Mouse (Mus musculus) bone marrow, adult 2 months (tissue): ENCODE data around the gene Gpld1. TPM values are rescaled to one million over a fixed set of nuclear protein-coding genes. Genes with fewer than 3 reads are reported as not detected.

Experiments
- H3K27ac ChIP-seq: fragments of 200-500 bp; 2 replicates; pipeline ENCODE4 v1.5.1; 2012; ENCODE audit warnings: low read depth, mild to moderate bottlenecking, control low read depth, inconsistent platforms, low read length; ENCODE audit not compliant: control insufficient read depth, poor library complexity, insufficient read depth
- H3K4me1 ChIP-seq: fragments of 200-500 bp; 2 replicates; pipeline ENCODE4 v1.6.1; 2011; ENCODE audit warnings: low read length; ENCODE audit not compliant: control insufficient read depth, insufficient read depth
- H3K4me3 ChIP-seq: fragments of 200-500 bp; replicated peaks from 2 replicates; pipeline ENCODE3; 2011; ENCODE audit warnings: mild to moderate bottlenecking, low read depth, low read length, control low read depth; ENCODE audit not compliant: control insufficient read depth
- CTCF ChIP-seq: fragments of 200-500 bp; IDR thresholded peaks from 2 replicates; pipeline ENCODE4 v1.5.1; 2011; ENCODE audit warnings: low read length, control low read depth; ENCODE audit not compliant: control insufficient read depth, insufficient read depth
- POLR2A ChIP-seq: fragments of 200-500 bp; IDR thresholded peaks from 2 replicates; pipeline ENCODE4 v1.6.1; 2011; ENCODE audit warnings: low read depth, mild to moderate bottlenecking, control low read depth, low read length, borderline replicate concordance; ENCODE audit not compliant: control insufficient read depth
- WGBS: fragments of 180-500 bp; shearing (Covaris S2); methylation state at CpG from one replicate; pipeline ENCODE4 v1.1.7; 2018; 5-methylcytosine and 5-hydroxymethylcytosine counted together
- polyA plus RNA-seq: library from polyadenylated mRNA; stranded (reverse); fragments of >200 nt; gene quantifications from 2 replicates; pipeline ENCODE4 v1.2.4, GENCODE M21; 2011; ENCODE audit warnings: low replicate concordance; ENCODE audit not compliant: missing spikeins, insufficient read depth, insufficient read length

Gene Gpld1
- polyA plus RNA-seq, 1 experiment, result 0.27 TPM

GRCm38 (mm10) chr13:24937108-24937838 is 5.7 kb upstream of the Gpld1 start, which contains the start of gene Aldh5a1:
TSS of gene Aldh5a1 (minus strand) at chr13:24937661.
- Histone ChIP-seq H3K4me3 (peak within 1 kb of the TSS; percentile 65), H3K4me1 (no peaks in the 10 kb centered on the region; the same call in none of the 2 replicates), H3K27ac (0 out of 2 replicates have a peak within 1 kb of the TSS, but pooled peaks have one; percentile 38)
- WGBS, result under 1% methylated on average over 75 of the region's 75 CpGs
- TF ChIP-seq CTCF (no peak), POLR2A (no peak)

DNA sequence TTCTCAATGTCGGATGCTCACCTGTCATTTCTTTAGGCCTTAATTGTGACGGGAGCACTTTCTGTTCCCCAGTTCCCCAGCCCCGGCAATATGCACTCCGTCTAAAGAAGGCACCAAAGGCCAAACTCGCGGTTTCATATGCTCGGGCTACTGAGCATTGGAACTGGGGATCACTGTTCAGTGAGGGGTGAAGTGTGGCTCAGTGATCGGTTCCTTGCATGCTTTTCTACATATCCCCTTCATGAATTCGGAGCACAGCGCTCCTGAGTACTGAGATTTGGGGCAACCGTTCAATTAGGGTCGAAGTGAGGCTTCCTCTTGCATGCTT is 5.1 kb upstream of the Gpld1 start:
- TF ChIP-seq POLR2A, result no peak
- peak overlapping the region; percentile 65 for H3K4me3 ChIP-seq
- H3K27ac ChIP-seq, result no peak overlapping the region
- 9% methylated on average over 12 of the region's 12 CpGs for WGBS
- H3K4me1 ChIP-seq, result peaks cover 1% of the 10 kb centered on the region

GRCm38 (mm10) chr13:24938683-24939082 is 4.3 kb upstream of the Gpld1 start:
- 9% methylated on average over 9 of the region's 9 CpGs for WGBS
- H3K4me3 ChIP-seq, result no peak overlapping the region
- TF ChIP-seq POLR2A (no peak), CTCF (peak; percentile 70)
- no peak overlapping the region for H3K27ac ChIP-seq
- H3K4me1 ChIP-seq, result peaks cover 2% of the 10 kb centered on the region

DNA sequence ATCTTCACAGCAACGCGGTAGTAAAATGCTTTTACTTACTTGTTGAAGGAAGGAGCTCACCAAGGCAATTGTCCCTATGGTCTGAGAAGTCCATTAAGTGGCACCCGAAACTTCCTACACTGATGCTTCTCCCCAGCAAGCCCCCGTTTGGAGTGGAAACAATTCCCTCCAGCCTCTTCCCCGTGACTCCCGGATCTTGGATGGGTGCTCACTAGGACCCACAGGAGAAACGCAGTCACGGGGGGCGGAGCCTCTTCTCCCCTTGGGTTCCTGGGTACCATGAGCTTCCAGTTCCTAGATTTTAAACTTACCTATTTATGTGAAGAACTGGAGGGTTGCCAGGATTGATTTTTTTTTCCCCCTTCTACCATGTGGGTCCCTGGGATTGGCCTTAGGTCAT is 3.5 kb upstream of the Gpld1 start:
- Histone ChIP-seq H3K4me1 (peaks cover 2% of the 10 kb centered on the region), H3K27ac (no peak overlapping the region), H3K4me3 (no peak overlapping the region)
- 82% methylated on average over 9 of the region's 9 CpGs for WGBS
- TF ChIP-seq POLR2A (no peak), CTCF (no peak)

DNA sequence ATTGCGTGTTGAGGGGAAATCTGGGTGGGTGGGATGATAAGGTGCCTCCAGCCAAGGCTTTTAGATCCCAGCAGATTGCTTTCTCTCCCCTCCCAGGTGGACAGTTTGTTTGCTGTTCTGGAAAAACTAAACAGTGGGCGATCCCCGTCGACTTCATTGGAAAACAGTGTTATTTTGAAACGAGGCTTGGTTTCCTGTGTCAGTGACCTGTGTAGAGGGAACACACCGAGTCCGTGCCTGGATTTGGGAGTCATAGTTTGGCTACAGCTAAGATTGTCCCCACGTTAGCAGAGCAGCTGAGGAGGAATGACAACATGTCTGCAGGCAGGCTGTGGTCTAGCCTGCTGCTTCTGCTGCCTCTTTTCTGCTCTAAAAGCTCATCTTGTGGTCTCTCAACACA is 351 bp downstream of the Gpld1 start:
- TF ChIP-seq POLR2A (no peak), CTCF (no peak)
- WGBS, result 58% methylated on average over 8 of the region's 8 CpGs
- Histone ChIP-seq H3K27ac (no peak overlapping the region), H3K4me1 (peaks cover 2% of the 10 kb centered on the region), H3K4me3 (no peak overlapping the region)

DNA sequence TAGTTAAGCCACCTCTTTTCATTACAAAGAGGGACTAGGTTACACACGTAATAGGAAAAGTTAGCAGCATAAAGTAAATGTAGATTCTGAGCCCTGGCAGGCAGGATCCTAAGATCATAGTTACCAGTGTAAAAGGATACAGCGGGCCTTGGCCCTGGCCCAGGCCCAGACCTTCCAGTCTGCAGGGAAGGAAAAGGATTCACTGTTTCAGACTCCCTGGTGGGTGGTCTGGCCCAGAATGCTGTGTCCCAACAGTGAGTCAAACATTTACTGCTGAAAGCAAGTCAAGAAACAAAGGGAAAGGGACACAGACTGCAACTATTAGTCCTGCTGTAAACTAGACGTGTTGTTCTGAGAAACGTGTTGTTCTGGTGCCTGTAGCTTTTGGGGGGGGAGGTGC is 2.6 kb downstream of the Gpld1 start:
- Histone ChIP-seq H3K4me3 (no peak overlapping the region), H3K4me1 (peaks cover 2% of the 10 kb centered on the region; the same call in 1 of the 2 replicates), H3K27ac (no peak overlapping the region)
- 65% methylated on average over 4 of the region's 4 CpGs for WGBS
- no peak for TF ChIP-seq POLR2A
- no peak for TF ChIP-seq CTCF

GRCm38 (mm10) chr13:24947158-24947557 is 4.2 kb downstream of the Gpld1 start:
- Histone ChIP-seq H3K4me3 (no peak overlapping the region), H3K27ac (no peak overlapping the region), H3K4me1 (peaks cover 2% of the 10 kb centered on the region; the same call in 1 of the 2 replicates)
- no peak for TF ChIP-seq CTCF
- TF ChIP-seq POLR2A, result no peak
- WGBS, result 71% methylated on average over 5 of the region's 5 CpGs

DNA sequence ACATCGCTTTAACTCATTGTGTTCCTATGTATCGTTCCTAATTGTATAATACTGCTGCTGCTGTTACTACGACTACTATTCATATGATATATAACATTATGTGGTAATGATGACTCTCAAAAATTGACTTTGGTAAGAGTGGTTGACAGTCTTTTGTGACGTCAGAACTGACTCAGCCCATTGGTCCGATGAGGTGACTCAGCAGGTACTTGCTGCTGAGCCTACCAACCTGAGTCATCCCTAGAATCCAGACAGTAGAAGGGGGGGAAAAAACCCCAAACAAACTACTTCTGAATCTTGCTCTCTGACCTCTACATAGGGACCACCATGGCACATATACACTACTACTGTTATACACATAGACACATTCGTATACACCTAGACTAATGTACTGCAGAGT is 5.9 kb downstream of the Gpld1 start:
- H3K4me3 ChIP-seq, result no peak overlapping the region
- no peaks in the 10 kb centered on the region for H3K4me1 ChIP-seq
- WGBS, result 77% methylated on average over 6 of the region's 6 CpGs
- TF ChIP-seq CTCF (no peak), POLR2A (no peak)
- H3K27ac ChIP-seq, result no peak overlapping the region

DNA sequence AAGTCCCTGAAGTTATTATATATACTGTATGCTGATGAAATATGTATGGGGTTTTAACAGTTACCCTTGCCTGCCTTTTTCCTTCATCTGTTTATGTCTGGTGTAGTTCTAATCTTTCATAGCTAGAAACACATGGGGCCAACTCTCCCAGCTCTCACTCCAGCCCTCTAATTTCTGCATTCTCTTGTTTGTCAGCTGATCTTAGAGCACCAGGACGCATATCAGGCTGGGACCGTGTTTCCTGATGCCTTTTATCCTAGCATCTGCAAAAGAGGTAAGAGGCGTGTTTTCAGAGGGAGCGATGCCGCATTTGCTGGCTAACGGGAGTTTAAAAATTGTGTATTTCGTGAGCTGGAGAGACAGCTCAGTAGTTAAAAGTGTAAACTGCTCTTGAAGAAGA is 9.7 kb downstream of the Gpld1 start:
- TF ChIP-seq POLR2A, result no peak
- no peak for TF ChIP-seq CTCF
- Histone ChIP-seq H3K4me3 (no peak overlapping the region), H3K27ac (no peak overlapping the region), H3K4me1 (no peaks in the 10 kb centered on the region)
- 75% methylated on average over 7 of the region's 7 CpGs for WGBS
